16 mouse cellular contexts compared by ENCODE assay signal in the genomic region with DNA sequence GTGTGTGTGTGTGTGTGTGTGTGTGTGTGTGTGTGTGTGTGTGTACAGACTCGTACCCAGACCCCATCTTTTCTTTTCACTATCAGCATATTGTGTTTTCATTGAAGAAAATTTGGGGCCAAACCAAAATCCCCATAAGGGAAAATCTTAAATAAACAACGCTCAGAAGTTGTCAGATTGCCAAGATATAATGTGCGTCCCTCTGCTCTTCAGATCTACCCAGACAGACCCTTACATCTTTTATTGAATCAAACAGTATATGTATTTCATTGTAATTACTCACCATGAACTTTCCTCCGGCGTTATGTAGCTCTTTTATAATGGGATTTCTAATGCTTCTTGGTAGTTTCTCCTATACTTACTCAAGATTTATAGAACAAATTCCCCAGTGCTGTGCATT.
"Had no signal": no experiment of that assay in that cellular context is flagged by ENCODE, and none has a peak within 500 bp of the region (broad histone marks: within the 10 kb centered on the region; RNA-seq: fewer than 3 reads in every experiment).

No protein-coding gene starts in this region.

- H3K9me3 ChIP-seq: neural tube, embryonic 13.5 days; neural tube, embryonic 15.5 days; stomach, embryonic 15.5 days had no signal

- H3K27ac ChIP-seq: neural tube, embryonic 13.5 days; neural tube, embryonic 15.5 days; stomach, embryonic 15.5 days; stomach, postnatal 0 days had no signal

- H3K9ac ChIP-seq: neural tube, embryonic 13.5 days; neural tube, embryonic 15.5 days; stomach, embryonic 15.5 days had no signal

- H3K36me3 ChIP-seq: stomach, embryonic 15.5 days had no signal

- H3K27me3 ChIP-seq: neural tube, embryonic 13.5 days; neural tube, embryonic 15.5 days; stomach, embryonic 15.5 days had no signal

- H3K4me3 ChIP-seq: neural tube, embryonic 13.5 days; neural tube, embryonic 15.5 days; stomach, embryonic 15.5 days had no signal

- H3K4me1 ChIP-seq: neural tube, embryonic 13.5 days; neural tube, embryonic 15.5 days; stomach, embryonic 15.5 days had no signal

- H3K4me2 ChIP-seq: neural tube, embryonic 13.5 days; neural tube, embryonic 15.5 days; stomach, embryonic 15.5 days had no signal

- DNase-seq: retina, postnatal 1 day; right cerebral cortex, adult 18-20 months; right cerebral cortex, postnatal 14 days; right cerebral cortex, postnatal 25 days; right cerebral cortex, postnatal 4 days; spleen, adult 18-20 months; thymus, adult 18-20 months; thymus, adult 2 months; thymus, postnatal 14 days; thymus, postnatal 25 days; thymus, postnatal 36 days; thymus, postnatal 4 days had no signal
